Mouse (Mus musculus): Measurements from ENCODE around the gene Dolk.

DNA sequence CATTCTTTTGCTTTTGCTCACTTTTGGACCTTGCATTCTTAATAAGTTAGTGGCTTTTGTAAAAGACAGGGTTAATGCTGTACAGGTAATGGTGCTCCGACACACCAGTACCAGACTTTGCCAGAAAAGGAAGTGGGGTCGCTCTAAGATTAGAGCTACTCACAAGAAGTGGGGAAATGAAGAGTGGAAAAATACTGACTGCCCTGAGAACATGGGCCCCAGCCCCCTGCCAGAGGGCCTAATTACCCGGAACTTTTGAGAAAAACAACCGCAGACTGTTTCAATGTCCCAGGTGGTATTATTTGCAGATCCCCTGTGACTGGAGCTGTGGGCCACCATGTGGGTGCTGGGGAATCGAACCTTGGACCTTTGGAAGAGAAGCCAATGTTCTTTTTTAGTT lies 50.5 kb downstream of the Dolk start:
- no peak for TF ChIP-seq GATA1 (IDR thresholded peaks at IDR 0.05; ENCODE audit: low read length)
- no peak for TF ChIP-seq TAL1 (IDR thresholded peaks at IDR 0.05; ENCODE audit: low read length)

Data from erythroblast, embryonic 14.5 days (primary cell).